Mouse (Mus musculus) olfactory bulb, adult 2 months (tissue): ENCODE measurements around the gene Itgb4.

Experiments used
- CTCF ChIP-seq: fragments of 200-500 bp; IDR thresholded peaks from 2 replicates; pipeline ENCODE4 v1.5.1; 2012; ENCODE audit warnings: low read depth, mild to moderate bottlenecking, low read length, moderate library complexity; ENCODE audit not compliant: insufficient read depth
- POLR2A ChIP-seq: fragments of 200-500 bp; IDR thresholded peaks from 2 replicates; pipeline ENCODE4 v1.6.1; 2012; ENCODE audit warnings: mild to moderate bottlenecking, low read depth, low read length, moderate library complexity; ENCODE audit not compliant: insufficient read depth

GRCm38 (mm10) chr11:116007095-116007850 lies 32.8 kb downstream of the Itgb4 start:
- TF ChIP-seq CTCF (no peak), POLR2A (no peak)
